8 mouse cellular contexts compared by ENCODE assay signal in genomic region chrX:50634842-50635615, GRCm38 (mm10).
DNase-seq lines count a peak whose midpoint lies in the region; ATAC-seq and TF ChIP-seq lines count a peak whose summit lies in the region.

No protein-coding gene starts in this region.

- H3K4me1 ChIP-seq in G1E (ENCODE audit: insufficient read depth, low read depth, low read length): no peaks in the 10 kb centered on the region; the same call in 1 of the 2 replicates
- H3K4me1 ChIP-seq in forebrain, embryonic 15.5 days: peaks cover 2% of the 10 kb centered on the region; the same call in 1 of the 2 replicates
- H3K4me1 ChIP-seq in liver, embryonic 16.5 days (ENCODE audit: control insufficient read depth, low read depth, low read length): no peaks in the 10 kb centered on the region
- peaks cover 10% of the 10 kb centered on the region; the same call in 1 of the 2 replicates for H3K4me1 ChIP-seq in neural tube, embryonic 13.5 days (replicated peaks)
- 0 out of 2 replicates have a peak, but pooled peaks cover 2% of the 10 kb centered on the region for H3K4me1 ChIP-seq in thymus, adult 2 months (replicated peaks; ENCODE audit: control insufficient read depth, insufficient read depth, low read length)

- no peaks in the 10 kb centered on the region for H3K27me3 ChIP-seq in G1E (ENCODE audit: insufficient read depth, low read length)
- H3K27me3 ChIP-seq in forebrain, embryonic 15.5 days: no peaks in the 10 kb centered on the region
- H3K27me3 ChIP-seq in liver, embryonic 16.5 days (ENCODE audit: control insufficient read depth, insufficient read depth, low read depth, low read length): no peaks in the 10 kb centered on the region
- H3K27me3 ChIP-seq in neural tube, embryonic 13.5 days: no peaks in the 10 kb centered on the region
- H3K27me3 ChIP-seq in thymus, adult 2 months (ENCODE audit: control insufficient read depth, insufficient read depth, low read length): no peaks in the 10 kb centered on the region

- H3K9ac ChIP-seq in forebrain, embryonic 15.5 days (replicated peaks): peak overlapping the region; percentile 38
- peak overlapping the region; percentile 34; the same call in 1 of the 2 replicates for H3K9ac ChIP-seq in liver, embryonic 16.5 days (ENCODE audit: low read depth, low read length)
- H3K9ac ChIP-seq in neural tube, embryonic 13.5 days: peak overlapping the region; percentile 58

- H3K4me3 ChIP-seq in G1E (ENCODE audit: low read depth, low read length): peak overlapping the region; percentile 70
- H3K4me3 ChIP-seq in forebrain, embryonic 15.5 days: peak overlapping the region; percentile 52
- peak overlapping the region; percentile 61 for H3K4me3 ChIP-seq in liver, embryonic 16.5 days (ENCODE audit: low read depth, low read length)
- H3K4me3 ChIP-seq in neural tube, embryonic 13.5 days: peak overlapping the region; percentile 54
- peak overlapping the region; percentile 61 for H3K4me3 ChIP-seq in thymus, adult 2 months (ENCODE audit: control insufficient read depth, insufficient read depth, low read length)

- no peak overlapping the region for H3K27ac ChIP-seq in forebrain, embryonic 15.5 days (replicated peaks)
- no peak overlapping the region for H3K27ac ChIP-seq in liver, embryonic 16.5 days (ENCODE audit: low read length)
- H3K27ac ChIP-seq in neural tube, embryonic 13.5 days (replicated peaks): no peak overlapping the region
- H3K27ac ChIP-seq in thymus, adult 2 months (ENCODE audit: control insufficient read depth, insufficient read depth, low read length): no peak overlapping the region

- peak overlapping the region; percentile 56 for H3K4me2 ChIP-seq in forebrain, embryonic 15.5 days (replicated peaks)
- peak overlapping the region; percentile 51 for H3K4me2 ChIP-seq in liver, embryonic 16.5 days (ENCODE audit: low read depth, low read length)
- H3K4me2 ChIP-seq in neural tube, embryonic 13.5 days: peak overlapping the region; percentile 59

- intact Hi-C loops in heart, postnatal 10 days (cut with DNase I): loop anchor here (10.0 kb wide), 1 partner anchor 390 kb away; no protein-coding TSS in a partner anchor

- no peak for TF ChIP-seq POLR2A in thymus, adult 2 months (IDR thresholded peaks at IDR 0.05; ENCODE audit: control insufficient read depth, extremely low read depth, insufficient read depth, low read length, poor library complexity)

- H3K9me3 ChIP-seq in G1E (replicated peaks): no peaks in the 10 kb centered on the region
- no peaks in the 10 kb centered on the region for H3K9me3 ChIP-seq in forebrain, embryonic 15.5 days
- H3K9me3 ChIP-seq in liver, embryonic 16.5 days (replicated peaks; ENCODE audit: control insufficient read depth, low read length): no peaks in the 10 kb centered on the region
- no peaks in the 10 kb centered on the region for H3K9me3 ChIP-seq in neural tube, embryonic 13.5 days

- TF ChIP-seq CTCF in G1E (IDR thresholded peaks at IDR 0.05; ENCODE audit: low read depth, low read length): no peak
- 0 out of 2 replicates have a peak, but pooled peaks have one; percentile 10 for TF ChIP-seq CTCF in thymus, adult 2 months (IDR thresholded peaks at IDR 0.05; ENCODE audit: borderline replicate concordance, control insufficient read depth, extremely low read depth, insufficient read depth, low read length, poor library complexity)

- DNase-seq in G1E (ENCODE audit: low spot score): peak; percentile 51
- peak; percentile 76 for DNase-seq in cerebellum, adult 11 months
- DNase-seq in heart, postnatal 10 days: peak; percentile 86
- DNase-seq in kidney, postnatal 4 days: peak; percentile 81 to 90
- peak; percentile 61 for DNase-seq in thymus, adult 2 months

- H3K36me3 ChIP-seq in G1E (replicated peaks): peaks cover 14% of the 10 kb centered on the region
- H3K36me3 ChIP-seq in forebrain, embryonic 15.5 days: no peaks in the 10 kb centered on the region
- H3K36me3 ChIP-seq in liver, embryonic 16.5 days (ENCODE audit: control insufficient read depth, insufficient read depth): no peaks in the 10 kb centered on the region
- H3K36me3 ChIP-seq in neural tube, embryonic 13.5 days: no peaks in the 10 kb centered on the region
- no peaks in the 10 kb centered on the region for H3K36me3 ChIP-seq in thymus, adult 2 months (ENCODE audit: control insufficient read depth, insufficient read depth, low read length)

- WGBS in forebrain, embryonic 15.5 days: 14% methylated on average over 30 of the region's 30 CpGs
- WGBS in liver, embryonic 16.5 days (ENCODE audit: insufficient replicate concordance): 17% methylated on average over 27 of the region's 30 CpGs
- 16% methylated on average over 30 of the region's 30 CpGs for WGBS in neural tube, embryonic 13.5 days
- under 1% methylated on average over 26 of the region's 30 CpGs for WGBS in thymus, adult 2 months

- ATAC-seq in G1E (ENCODE audit: extremely low read depth, insufficient number of reproducible peaks, low FRiP score, poor library complexity, severe bottlenecking): peak; percentile 96
- peak; percentile 98 for ATAC-seq in forebrain, embryonic 15.5 days (replicated peaks)
- peak; percentile 91 for ATAC-seq in liver, embryonic 16.5 days (ENCODE audit: low read depth)
- ATAC-seq in neural tube, embryonic 13.5 days (ENCODE audit: low read depth): peak; percentile 99
